Mouse (Mus musculus): ENCODE data around the gene Mrps6. TPM values are rescaled to one million over a fixed set of nuclear protein-coding genes. Genes with fewer than 3 reads are reported as not detected.

Gene Mrps6
- polyA plus RNA-seq, 1 experiment from 2014 or later: 77.3 TPM

DNA sequence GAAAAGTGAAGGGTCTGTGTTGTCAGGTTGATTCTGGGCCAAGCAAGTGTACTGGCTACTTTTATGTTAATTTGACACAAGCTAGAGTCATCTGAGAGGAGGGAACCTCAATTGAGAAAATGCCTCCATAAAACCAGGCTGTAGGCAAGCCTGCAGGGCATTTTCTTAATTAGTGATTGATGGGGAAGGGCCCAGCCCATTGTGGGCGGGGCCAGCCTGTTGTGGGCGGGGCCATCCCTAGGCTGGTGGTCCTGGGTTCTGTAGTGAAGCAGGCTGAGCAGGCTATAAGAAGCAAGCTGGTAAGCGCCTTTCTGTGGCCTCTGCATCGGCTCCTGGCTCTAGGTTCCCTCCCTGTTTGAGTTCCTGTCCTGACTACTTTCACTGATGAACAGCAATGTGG is 69.2 kb downstream of the Mrps6 start:
- H3K4me3 ChIP-seq (ENCODE audit: low read depth, low read length): no peak overlapping the region
- ATAC-seq (no peak), DNase-seq (ENCODE audit: low spot score) (no peak)
- H3K27me3 ChIP-seq (replicated peaks; ENCODE audit: insufficient read depth, low read length): no peaks in the 10 kb centered on the region
- TF ChIP-seq EP300 (IDR thresholded peaks at IDR 0.05) (no peak), CTCF (IDR thresholded peaks at IDR 0.05) (no peak)
- no peak overlapping the region for H3K9ac ChIP-seq (replicated peaks; ENCODE audit: low read depth)
- no peak overlapping the region for H3K27ac ChIP-seq (ENCODE audit: low read length)
- H3K36me3 ChIP-seq (ENCODE audit: insufficient read depth, low read length): no peaks in the 10 kb centered on the region
- H3K4me1 ChIP-seq (ENCODE audit: insufficient read depth, low read depth, low read length): no peaks in the 10 kb centered on the region
- 0 out of 2 replicates have a peak, but pooled peaks cover 6% of the 10 kb centered on the region for H3K9me3 ChIP-seq (ENCODE audit: low read length)
- WGBS: 57% methylated on average over 4 of the region's 4 CpGs
- no peak overlapping the region for H3K4me2 ChIP-seq (replicated peaks; ENCODE audit: low read depth, low read length)

GRCm38 (mm10) chr16:92127666-92128065 is 69.6 kb downstream of the Mrps6 start:
- DNase-seq (ENCODE audit: low spot score): no peak
- no peak; the same call in 1 of the 2 replicates for ATAC-seq
- Histone ChIP-seq H3K27me3 (replicated peaks; ENCODE audit: insufficient read depth, low read length) (no peaks in the 10 kb centered on the region), H3K36me3 (ENCODE audit: insufficient read depth, low read length) (no peaks in the 10 kb centered on the region), H3K4me3 (ENCODE audit: low read depth, low read length) (no peak overlapping the region), H3K4me1 (ENCODE audit: insufficient read depth, low read depth, low read length) (no peaks in the 10 kb centered on the region), H3K9ac (replicated peaks; ENCODE audit: low read depth) (no peak overlapping the region), H3K4me2 (replicated peaks; ENCODE audit: low read depth, low read length) (no peak overlapping the region), H3K27ac (ENCODE audit: low read length) (no peak overlapping the region), H3K9me3 (ENCODE audit: low read length) (0 out of 2 replicates have a peak, but pooled peaks cover 6% of the 10 kb centered on the region)
- no peak for TF ChIP-seq EP300 (IDR thresholded peaks at IDR 0.05)
- no peak for TF ChIP-seq CTCF (IDR thresholded peaks at IDR 0.05)
- 62% methylated on average over 5 of the region's 5 CpGs for WGBS

DNA sequence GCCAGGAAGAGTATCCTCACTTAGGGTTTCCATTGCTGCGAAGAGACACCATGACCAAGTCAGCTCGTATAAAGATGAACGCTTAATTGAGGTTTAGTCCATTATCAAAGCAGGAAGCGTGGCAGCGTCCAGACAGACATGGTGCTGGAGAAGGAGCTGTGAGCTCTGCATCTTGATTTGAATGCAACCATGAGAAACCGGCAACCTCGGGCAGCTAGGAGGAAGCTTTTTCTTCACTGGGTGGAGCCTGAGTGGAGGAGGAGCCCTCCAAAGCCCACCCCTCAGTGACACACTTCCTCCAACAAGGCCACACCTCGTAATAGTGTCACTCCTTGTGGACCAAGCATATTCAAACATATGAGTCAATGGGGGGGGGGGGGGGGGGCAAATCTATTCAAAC is 71.8 kb downstream of the Mrps6 start:
- 90% methylated on average over 8 of the region's 8 CpGs for WGBS
- Histone ChIP-seq H3K4me1 (ENCODE audit: insufficient read depth, low read depth, low read length) (no peaks in the 10 kb centered on the region), H3K4me3 (ENCODE audit: low read depth, low read length) (no peak overlapping the region), H3K4me2 (replicated peaks; ENCODE audit: low read depth, low read length) (no peak overlapping the region), H3K9me3 (ENCODE audit: low read length) (0 out of 2 replicates have a peak, but pooled peaks cover 2% of the 10 kb centered on the region), H3K27ac (ENCODE audit: low read length) (no peak overlapping the region), H3K27me3 (replicated peaks; ENCODE audit: insufficient read depth, low read length) (no peaks in the 10 kb centered on the region), H3K9ac (replicated peaks; ENCODE audit: low read depth) (no peak overlapping the region), H3K36me3 (ENCODE audit: insufficient read depth, low read length) (no peaks in the 10 kb centered on the region)
- TF ChIP-seq CTCF (IDR thresholded peaks at IDR 0.05) (no peak), EP300 (IDR thresholded peaks at IDR 0.05) (no peak)
- no peak for ATAC-seq
- no peak for DNase-seq (ENCODE audit: low spot score)

- H3K9ac ChIP-seq (replicated peaks; ENCODE audit: low read depth): no peak overlapping the region
- H3K4me3 ChIP-seq (ENCODE audit: low read depth, low read length): no peak overlapping the region
- no peak for ATAC-seq
Observed at GRCm38 (mm10) chr16:92132511-92132910, 74.4 kb downstream of the Mrps6 start.

GRCm38 (mm10) chr16:92134148-92134764 is 76.2 kb downstream of the Mrps6 start:
- Histone ChIP-seq H3K4me1 (ENCODE audit: insufficient read depth, low read depth, low read length) (no peaks in the 10 kb centered on the region), H3K27ac (ENCODE audit: low read length) (no peak overlapping the region), H3K9me3 (ENCODE audit: low read length) (no peaks in the 10 kb centered on the region), H3K4me2 (replicated peaks; ENCODE audit: low read depth, low read length) (no peak overlapping the region), H3K4me3 (ENCODE audit: low read depth, low read length) (no peak overlapping the region), H3K9ac (replicated peaks; ENCODE audit: low read depth) (no peak overlapping the region), H3K27me3 (replicated peaks; ENCODE audit: insufficient read depth, low read length) (no peaks in the 10 kb centered on the region), H3K36me3 (ENCODE audit: insufficient read depth, low read length) (no peaks in the 10 kb centered on the region)
- DNase-seq (ENCODE audit: low spot score): no peak
- no peak for ATAC-seq
- TF ChIP-seq CTCF (IDR thresholded peaks at IDR 0.05) (no peak), EP300 (IDR thresholded peaks at IDR 0.05) (no peak)
- 79% methylated on average over 11 of the region's 11 CpGs for WGBS

More at GRCm38 (mm10) chr16:92132511-92132910, 74.4 kb downstream of the Mrps6 start:
- H3K36me3 ChIP-seq (ENCODE audit: insufficient read depth, low read length): no peaks in the 10 kb centered on the region
- WGBS: 82% methylated on average over 4 of the region's 4 CpGs
- H3K4me2 ChIP-seq (replicated peaks; ENCODE audit: low read depth, low read length): no peak overlapping the region
- H3K27me3 ChIP-seq (replicated peaks; ENCODE audit: insufficient read depth, low read length): no peaks in the 10 kb centered on the region
- DNase-seq (ENCODE audit: low spot score): no peak
- no peaks in the 10 kb centered on the region for H3K4me1 ChIP-seq (ENCODE audit: insufficient read depth, low read depth, low read length)
- no peak overlapping the region for H3K27ac ChIP-seq (ENCODE audit: low read length)
- H3K9me3 ChIP-seq (ENCODE audit: low read length): no peaks in the 10 kb centered on the region
- TF ChIP-seq EP300 (IDR thresholded peaks at IDR 0.05) (no peak), CTCF (IDR thresholded peaks at IDR 0.05) (no peak)

DNA sequence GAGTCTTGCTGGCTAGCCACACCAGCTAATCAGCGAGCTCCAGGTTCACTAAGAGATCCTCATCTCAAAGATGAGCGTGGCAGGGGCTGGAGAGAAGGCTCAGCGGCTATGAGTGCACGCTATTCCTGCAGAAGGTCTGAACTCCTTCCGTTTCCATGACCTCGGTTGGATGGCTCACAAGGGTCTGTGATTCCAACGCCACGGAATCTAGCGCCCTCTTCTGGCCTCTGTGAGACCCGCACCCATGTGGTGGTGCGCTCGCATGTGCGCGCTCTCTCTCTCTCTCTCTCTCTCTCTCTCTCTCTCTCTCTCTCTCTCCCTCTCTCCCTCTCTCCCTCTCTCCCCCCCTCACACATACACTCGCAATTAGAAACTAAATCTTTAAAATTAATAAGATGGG is 78.2 kb downstream of the Mrps6 start:
- no peaks in the 10 kb centered on the region for H3K36me3 ChIP-seq (ENCODE audit: insufficient read depth, low read length)
- no peak for ATAC-seq
- H3K4me2 ChIP-seq (replicated peaks; ENCODE audit: low read depth, low read length): no peak overlapping the region
- no peaks in the 10 kb centered on the region for H3K27me3 ChIP-seq (replicated peaks; ENCODE audit: insufficient read depth, low read length)
- H3K4me3 ChIP-seq (ENCODE audit: low read depth, low read length): no peak overlapping the region
- WGBS: 93% methylated on average over 13 of the region's 15 CpGs
- H3K9me3 ChIP-seq (ENCODE audit: low read length): no peaks in the 10 kb centered on the region
- no peak for DNase-seq (ENCODE audit: low spot score)
- no peak overlapping the region for H3K27ac ChIP-seq (ENCODE audit: low read length)
- no peak overlapping the region for H3K9ac ChIP-seq (replicated peaks; ENCODE audit: low read depth)
- no peak for TF ChIP-seq EP300 (IDR thresholded peaks at IDR 0.05)
- 0 out of 2 replicates have a peak, but pooled peaks have one; percentile 23 for TF ChIP-seq CTCF (IDR thresholded peaks at IDR 0.05)
- no peaks in the 10 kb centered on the region for H3K4me1 ChIP-seq (ENCODE audit: insufficient read depth, low read depth, low read length)

Measured in lung, postnatal 0 days (tissue).